Mouse (Mus musculus) macrophage (primary cell): ENCODE data around the gene Zbtb9. TPM values are rescaled to one million over a fixed set of nuclear protein-coding genes. Genes with fewer than 3 reads are reported as not detected.
"Not testable (repeated sequence)": the region's sequence is repeated elsewhere in the genome, so short reads cannot be mapped to it uniquely, and the experiment has no call there.

Experiments used
- H3K27ac ChIP-seq: fragments of 350-480 bp; formaldehyde crosslinking; 2 replicates; pipeline ENCODE4 v1.9.0; 2021
- H3K36me3 ChIP-seq: fragments of 350-480 bp; formaldehyde crosslinking; 2 replicates; pipeline ENCODE4 v1.9.0; 2021; ENCODE audit errors: inconsistent target
- H3K4me3 ChIP-seq: fragments of 350-480 bp; formaldehyde crosslinking; 2 replicates; pipeline ENCODE4 v1.9.0; 2021; ENCODE audit errors: inconsistent target
- H3K79me2 ChIP-seq: fragments of 350-480 bp; formaldehyde crosslinking; 2 replicates; pipeline ENCODE4 v1.9.0; 2021; ENCODE audit errors: inconsistent target
- WGBS: methylation state at CpG from one replicate; pipeline ENCODE4 v1.1.7; 2026; ENCODE audit warnings: inconsistent platforms; ENCODE audit not compliant: missing documents; 5-methylcytosine and 5-hydroxymethylcytosine counted together
- polyA plus RNA-seq: library from polyadenylated mRNA; stranded (reverse); fragments of 250-400 nt; gene quantifications from 3 replicates; pipeline ENCODE4 v1.2.4, GENCODE M21; 2018; ENCODE audit warnings: inconsistent platforms
- total RNA-seq, 78 experiments: library from RNA; depleted of rRNA; stranded (reverse); fragments of 250-400 nt; gene quantifications; 1 replicate in 9 of 78; 2 replicates in 24 of 78; 3 replicates in 43 of 78; 4 replicates in 2 of 78; pipeline ENCODE4 v1.2.4; 2018; ENCODE audit warnings: inconsistent platforms in 56 of 78

Gene Zbtb9
- total RNA-seq (2018; cell fraction: chromatin; rRNA removed) = 10 to 100 TPM in 12 of 26 experiments, 1 to 10 TPM in 14; 1.9 to 23.0 (median 8.2) TPM
- total RNA-seq (2018; cell fraction: cytosol; rRNA removed) = 10 to 100 TPM in 15 of 26 experiments, 1 to 10 TPM in 11; 5.7 to 13.3 (median 10.6) TPM
- 10 to 100 TPM in 11 of 26 experiments, 1 to 10 TPM in 15; 3.9 to 27.3 (median 8.4) TPM for total RNA-seq (2018; cell fraction: nucleus; rRNA removed)
- 9.0 to 9.9 TPM (median 9.3 TPM) in 3 replicates for polyA plus RNA-seq

- H3K36me3 ChIP-seq = 0 out of 2 replicates have a peak, but pooled peaks cover 10% of the 10 kb centered on the region
- H3K27ac ChIP-seq = peak within 1 kb of the TSS; percentile 57
- peaks cover 32% of the 10 kb centered on the region for H3K79me2 ChIP-seq
- peak within 1 kb of the TSS; percentile 91 for H3K4me3 ChIP-seq
- under 1% methylated on average over 75 of the region's 75 CpGs for WGBS
Measured at GRCm38 (mm10) chr17:26972703-26973574, at the start of gene Zbtb9. TSS of gene Zbtb9 (plus strand) at chr17:26973167.

- H3K79me2 ChIP-seq, H3K27ac ChIP-seq, H3K36me3 ChIP-seq, H3K4me3 ChIP-seq: not testable (repeated sequence)
- 96% methylated on average over 9 of the region's 9 CpGs for whole genome bisulfite sequencing
Measured at GRCm38 (mm10) chr17:26925414-26925813, 47.6 kb upstream of the Zbtb9 start.

GRCm38 (mm10) chr17:26931795-26932194, 41.2 kb upstream of the Zbtb9 start:
- H3K27ac ChIP-seq, H3K4me3 ChIP-seq: not testable (repeated sequence)
- WGBS = 74% methylated on average over 7 of the region's 7 CpGs
- Histone ChIP-seq H3K79me2 (peaks cover 13% of the 10 kb centered on the region; the same call in 1 of the 2 replicates), H3K36me3 (peaks cover 11% of the 10 kb centered on the region; the same call in 1 of the 2 replicates)

GRCm38 (mm10) chr17:26932839-26933398, 40.0 kb upstream of the Zbtb9 start, which contains the start of gene Phf1:
TSS of gene Phf1 (plus strand) at chr17:26933052.
- 2% methylated on average over 42 of the region's 43 CpGs for WGBS
- H3K79me2 ChIP-seq = peaks cover 24% of the 10 kb centered on the region
- peaks cover 11% of the 10 kb centered on the region; the same call in 1 of the 2 replicates for H3K36me3 ChIP-seq
- H3K27ac ChIP-seq = peak within 1 kb of the TSS; percentile 52
- H3K4me3 ChIP-seq = peak within 1 kb of the TSS; percentile 62

GRCm38 (mm10) chr17:26933419-26933818, 39.5 kb upstream of the Zbtb9 start:
- Histone ChIP-seq H3K27ac (peak overlapping the region; percentile 52), H3K79me2 (peaks cover 29% of the 10 kb centered on the region), H3K36me3 (peaks cover 11% of the 10 kb centered on the region; the same call in 1 of the 2 replicates), H3K4me3 (peak overlapping the region; percentile 62)
- WGBS = 3% methylated on average over 13 of the region's 13 CpGs

- peaks cover 8% of the 10 kb centered on the region; the same call in 1 of the 2 replicates for H3K36me3 ChIP-seq
- WGBS = 81% methylated on average over 15 of the region's 16 CpGs
- peak overlapping the region; percentile 62 for H3K4me3 ChIP-seq
- peaks cover 35% of the 10 kb centered on the region for H3K79me2 ChIP-seq
- H3K27ac ChIP-seq = no peak overlapping the region
Measured at GRCm38 (mm10) chr17:26933885-26934827, 38.8 kb upstream of the Zbtb9 start.

GRCm38 (mm10) chr17:26935027-26935426, 37.9 kb upstream of the Zbtb9 start:
- Histone ChIP-seq H3K79me2 (peaks cover 35% of the 10 kb centered on the region), H3K36me3 (peaks cover 8% of the 10 kb centered on the region; the same call in 1 of the 2 replicates), H3K27ac (no peak overlapping the region), H3K4me3 (no peak overlapping the region)
- 100% methylated on average over 9 of the region's 9 CpGs for WGBS

- H3K36me3 ChIP-seq = peaks cover 8% of the 10 kb centered on the region; the same call in 1 of the 2 replicates
- no peak overlapping the region for H3K4me3 ChIP-seq
- no peak overlapping the region for H3K27ac ChIP-seq
- 87% methylated on average over 12 of the region's 12 CpGs for WGBS
- peaks cover 35% of the 10 kb centered on the region for H3K79me2 ChIP-seq
Measured at GRCm38 (mm10) chr17:26936453-26936852, 36.5 kb upstream of the Zbtb9 start.

- peaks cover 35% of the 10 kb centered on the region for H3K79me2 ChIP-seq
- peaks cover 8% of the 10 kb centered on the region; the same call in 1 of the 2 replicates for H3K36me3 ChIP-seq
- H3K4me3 ChIP-seq = no peak overlapping the region
- WGBS = 93% methylated on average over 15 of the region's 15 CpGs
- no peak overlapping the region for H3K27ac ChIP-seq
Measured at GRCm38 (mm10) chr17:26936921-26937695, 35.9 kb upstream of the Zbtb9 start.

GRCm38 (mm10) chr17:26937883-26938695, 34.9 kb upstream of the Zbtb9 start:
- Histone ChIP-seq H3K27ac (peak overlapping the region; percentile 83), H3K4me3 (peak overlapping the region; percentile 98), H3K79me2 (peaks cover 35% of the 10 kb centered on the region), H3K36me3 (peaks cover 8% of the 10 kb centered on the region; the same call in 1 of the 2 replicates)
- WGBS = 63% methylated on average over 16 of the region's 16 CpGs

- Histone ChIP-seq H3K79me2 (peaks cover 30% of the 10 kb centered on the region), H3K36me3 (peaks cover 8% of the 10 kb centered on the region; the same call in 1 of the 2 replicates), H3K27ac (peak overlapping the region; percentile 83), H3K4me3 (peak overlapping the region; percentile 98)
- WGBS = under 1% methylated on average over 21 of the region's 22 CpGs
Measured at GRCm38 (mm10) chr17:26938731-26939130, 34.2 kb upstream of the Zbtb9 start.

- Histone ChIP-seq H3K79me2 (peaks cover 26% of the 10 kb centered on the region), H3K4me3 (peak within 1 kb of the TSS; percentile 98), H3K27ac (peak within 1 kb of the TSS; percentile 83), H3K36me3 (peaks cover 8% of the 10 kb centered on the region; the same call in 1 of the 2 replicates)
- under 1% methylated on average over 46 of the region's 70 CpGs for WGBS
Measured at GRCm38 (mm10) chr17:26939178-26939972, 33.6 kb upstream of the Zbtb9 start, which contains the start of gene Cuta. TSS of gene Cuta (minus strand) at chr17:26939569.
